Mouse (Mus musculus): ENCODE measurements around the gene Antxr1.

- no peak for TF ChIP-seq EP300 (optimal IDR thresholded peaks at IDR 0.05)
- TF ChIP-seq CTCF (IDR thresholded peaks at IDR 0.05; ENCODE audit: low read depth): peak; percentile 47
Measured at GRCm38 (mm10) chr6:87211551-87211950, 124.1 kb downstream of the Antxr1 start.

All from stomach, postnatal 0 days (tissue).